In the genomic region with DNA sequence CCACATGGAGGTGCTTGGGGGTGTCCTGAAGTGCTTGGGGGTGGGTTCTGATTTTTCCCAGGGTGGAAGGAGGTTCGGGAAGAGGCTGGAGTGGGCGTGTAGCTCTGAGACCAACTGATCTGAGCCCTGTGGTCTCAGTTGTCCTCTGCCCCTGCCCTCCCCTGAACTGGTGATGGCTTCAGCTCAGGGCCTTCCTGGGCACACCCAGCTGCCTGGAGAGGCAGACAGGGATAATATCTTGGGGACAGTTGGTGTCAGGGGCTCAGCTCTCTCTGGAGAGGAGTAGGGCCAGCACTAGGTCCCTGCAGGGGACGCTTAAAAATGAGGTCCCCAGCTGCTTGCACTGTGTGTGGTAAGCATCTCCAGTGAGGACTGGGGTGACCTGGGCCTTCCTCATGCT, we compare ENCODE assay signal across 8 mouse cellular contexts. TPM values are rescaled to one million over a fixed set of nuclear protein-coding genes. Genes with fewer than 3 reads are reported as not detected.
DNase-seq lines count a peak whose midpoint lies in the region; ATAC-seq lines count a peak whose summit lies in the region.

No protein-coding gene starts in this region.

- H3K4me2 ChIP-seq in kidney, embryonic 14.5 days (replicated peaks; ENCODE audit: low read depth, low read length) = no peak overlapping the region
- peak overlapping the region; percentile 2; the same call in 1 of the 2 replicates for H3K4me2 ChIP-seq in hindbrain, embryonic 14.5 days (replicated peaks)

- peaks cover 23% of the 10 kb centered on the region for H3K36me3 ChIP-seq in kidney, embryonic 14.5 days (ENCODE audit: control insufficient read depth, insufficient read depth, low read length)
- H3K36me3 ChIP-seq in embryonic facial prominence, embryonic 10.5 days (replicated peaks) = peaks cover 27% of the 10 kb centered on the region
- H3K36me3 ChIP-seq in hindbrain, embryonic 14.5 days (replicated peaks; ENCODE audit: control insufficient read depth, insufficient read depth) = peaks cover 22% of the 10 kb centered on the region

- H3K4me3 ChIP-seq in kidney, embryonic 14.5 days (ENCODE audit: low read length) = no peak overlapping the region
- peak overlapping the region; percentile 34 for H3K4me3 ChIP-seq in embryonic facial prominence, embryonic 10.5 days
- no peak overlapping the region for H3K4me3 ChIP-seq in hindbrain, embryonic 14.5 days (replicated peaks; ENCODE audit: low read length)

- H3K9ac ChIP-seq in kidney, embryonic 14.5 days (ENCODE audit: low read depth, low read length) = peak overlapping the region; percentile 34; the same call in 1 of the 2 replicates
- peak overlapping the region; percentile 26; the same call in 1 of the 2 replicates for H3K9ac ChIP-seq in hindbrain, embryonic 14.5 days

- no peak for ATAC-seq in kidney, embryonic 14.5 days (ENCODE audit: low FRiP score, low TSS enrichment)
- no peak for ATAC-seq in hindbrain, embryonic 14.5 days (ENCODE audit: low FRiP score)
- ATAC-seq in megakaryocyte-erythroid progenitor cell, adult 5-6 weeks (replicated peaks; ENCODE audit: low FRiP score, low TSS enrichment, poor library complexity, severe bottlenecking) = peak; percentile 31
- no peak for ATAC-seq in inflammation-experienced regulatory T-cells, adult 6 months

- H3K4me1 ChIP-seq in kidney, embryonic 14.5 days (ENCODE audit: control insufficient read depth, insufficient read depth, low read length) = peaks cover 18% of the 10 kb centered on the region
- peaks cover 55% of the 10 kb centered on the region for H3K4me1 ChIP-seq in embryonic facial prominence, embryonic 10.5 days
- peaks cover 25% of the 10 kb centered on the region for H3K4me1 ChIP-seq in hindbrain, embryonic 14.5 days (replicated peaks; ENCODE audit: control insufficient read depth, insufficient read depth, low read length)

- H3K27ac ChIP-seq in kidney, embryonic 14.5 days (ENCODE audit: low read depth, low read length) = no peak overlapping the region
- peak overlapping the region; percentile 76 for H3K27ac ChIP-seq in embryonic facial prominence, embryonic 10.5 days (replicated peaks)
- H3K27ac ChIP-seq in hindbrain, embryonic 14.5 days = 0 out of 2 replicates have a peak overlapping the region, but pooled peaks have one; percentile 22

- H3K27me3 ChIP-seq in kidney, embryonic 14.5 days (ENCODE audit: control insufficient read depth, insufficient read depth, low read length) = no peaks in the 10 kb centered on the region
- H3K27me3 ChIP-seq in embryonic facial prominence, embryonic 10.5 days (replicated peaks; ENCODE audit: low read depth, poor library complexity, severe bottlenecking) = no peaks in the 10 kb centered on the region
- no peaks in the 10 kb centered on the region for H3K27me3 ChIP-seq in hindbrain, embryonic 14.5 days (ENCODE audit: control insufficient read depth, insufficient read depth, low read length)

- no peak for DNase-seq in kidney, postnatal 14 days
- DNase-seq in embryonic facial prominence, embryonic 10.5 days (ENCODE audit: low spot score) = no peak
- DNase-seq in hindbrain, embryonic 14.5 days (ENCODE audit: low spot score) = no peak
- DNase-seq in gastrocnemius, adult 18-20 months (ENCODE audit: low spot score) = no peak
- no peak for DNase-seq in layer of hippocampus, adult 8-10 months (ENCODE audit: low spot score in 2 of 2)

- 63% methylated on average over 3 of the region's 3 CpGs for WGBS in kidney, embryonic 14.5 days
- WGBS in embryonic facial prominence, embryonic 10.5 days = 42% methylated on average over 3 of the region's 3 CpGs
- WGBS in hindbrain, embryonic 14.5 days = 52% methylated on average over 3 of the region's 3 CpGs

- no peaks in the 10 kb centered on the region for H3K9me3 ChIP-seq in kidney, embryonic 14.5 days (ENCODE audit: control insufficient read depth, low read length)
- no peaks in the 10 kb centered on the region for H3K9me3 ChIP-seq in embryonic facial prominence, embryonic 10.5 days
- H3K9me3 ChIP-seq in hindbrain, embryonic 14.5 days (ENCODE audit: control insufficient read depth, low read length) = no peaks in the 10 kb centered on the region

RNA-seq across cellular contexts. Expression of gene Sppl2b, which starts 2.8 kb away (rescaled TPM):
- 27.2 and 35.1 TPM in 2 replicates for polyA plus RNA-seq in kidney, embryonic 14.5 days (2014; fragmentation: Nextera tagmentation; extraction: Ambion mirVana)
- polyA plus RNA-seq in embryonic facial prominence, embryonic 10.5 days (2016; fragmentation: Nextera tagmentation; extraction: Ambion mirVana) = 45.2 and 45.3 TPM in 2 replicates
- 69.3 and 70.3 TPM in 2 replicates for polyA plus RNA-seq in hindbrain, embryonic 14.5 days (2014; fragmentation: Nextera tagmentation; extraction: Ambion mirVana)
- total RNA-seq in megakaryocyte-erythroid progenitor cell, adult 5-6 weeks (2014; fragmentation: Nextera tagmentation) = 116 and 117 TPM in 2 replicates
- 45.6 and 65.4 TPM in 2 replicates for total RNA-seq in megakaryocyte-erythroid progenitor cell, adult 5-6 weeks (2017)
- total RNA-seq in gastrocnemius, adult 18-20 months (2021) = 10 to 100 TPM; 12.4 to 12.6 TPM
- total RNA-seq in layer of hippocampus, adult 8-10 months (2022) = 10 to 100 TPM; 53.9 to 68.2 (median 59.3) TPM
- polyA plus RNA-seq in inflammation-experienced regulatory T-cells, adult 6 months (2017; shearing (Covaris generic)) = 10 to 100 TPM in 2 of 3 experiments, 1 to 10 TPM in 1; 9.6 to 15.0 (median 12.1) TPM

RNA-seq across cellular contexts. Expression of gene Lsm7, which starts 2.8 kb away (rescaled TPM):
- polyA plus RNA-seq in kidney, embryonic 14.5 days (2014; fragmentation: Nextera tagmentation; extraction: Ambion mirVana) = 365 and 431 TPM in 2 replicates
- 364 TPM in 2 replicates for polyA plus RNA-seq in embryonic facial prominence, embryonic 10.5 days (2016; fragmentation: Nextera tagmentation; extraction: Ambion mirVana)
- 241 and 287 TPM in 2 replicates for polyA plus RNA-seq in hindbrain, embryonic 14.5 days (2014; fragmentation: Nextera tagmentation; extraction: Ambion mirVana)
- 291 and 326 TPM in 2 replicates for total RNA-seq in megakaryocyte-erythroid progenitor cell, adult 5-6 weeks (2014; fragmentation: Nextera tagmentation)
- 401 and 445 TPM in 2 replicates for total RNA-seq in megakaryocyte-erythroid progenitor cell, adult 5-6 weeks (2017)
- total RNA-seq in gastrocnemius, adult 18-20 months (2021) = 10 to 100 TPM; 12.6 to 14.7 TPM
- total RNA-seq in layer of hippocampus, adult 8-10 months (2022) = 10 to 100 TPM; 42.1 to 61.3 (median 57.5) TPM
- 100 to 1,000 TPM; 144 to 210 (median 202) TPM for polyA plus RNA-seq in inflammation-experienced regulatory T-cells, adult 6 months (2017; shearing (Covaris generic))

RNA-seq across cellular contexts. Expression of gene Tmprss9, which starts 13.8 kb away (rescaled TPM):
- polyA plus RNA-seq in kidney, embryonic 14.5 days (2014; fragmentation: Nextera tagmentation; extraction: Ambion mirVana) = 0.08 and 0.10 TPM in 2 replicates
- 0.06 and 0.10 TPM in 2 replicates for polyA plus RNA-seq in embryonic facial prominence, embryonic 10.5 days (2016; fragmentation: Nextera tagmentation; extraction: Ambion mirVana)
- polyA plus RNA-seq in hindbrain, embryonic 14.5 days (2014; fragmentation: Nextera tagmentation; extraction: Ambion mirVana) = 0.09 and 0.17 TPM in 2 replicates
- 0.22 TPM in 1 of 2 replicates, not detected in the other for total RNA-seq in megakaryocyte-erythroid progenitor cell, adult 5-6 weeks (2014; fragmentation: Nextera tagmentation)
- total RNA-seq in megakaryocyte-erythroid progenitor cell, adult 5-6 weeks (2017) = not detected in 2 replicates
- total RNA-seq in gastrocnemius, adult 18-20 months (2021) = not detected
- under 1 TPM; 0.35 to 0.66 (median 0.46) TPM for total RNA-seq in layer of hippocampus, adult 8-10 months (2022)
- polyA plus RNA-seq in inflammation-experienced regulatory T-cells, adult 6 months (2017; shearing (Covaris generic)) = not detected

RNA-seq across cellular contexts. Expression of gene Lingo3, which starts 14.0 kb away (rescaled TPM):
- 0.17 and 0.97 TPM in 2 replicates for polyA plus RNA-seq in kidney, embryonic 14.5 days (2014; fragmentation: Nextera tagmentation; extraction: Ambion mirVana)
- polyA plus RNA-seq in embryonic facial prominence, embryonic 10.5 days (2016; fragmentation: Nextera tagmentation; extraction: Ambion mirVana) = 1.3 and 1.6 TPM in 2 replicates
- polyA plus RNA-seq in hindbrain, embryonic 14.5 days (2014; fragmentation: Nextera tagmentation; extraction: Ambion mirVana) = 9.9 and 14.3 TPM in 2 replicates
- 1.6 TPM in 1 of 2 replicates, not detected in the other for total RNA-seq in megakaryocyte-erythroid progenitor cell, adult 5-6 weeks (2014; fragmentation: Nextera tagmentation)
- total RNA-seq in megakaryocyte-erythroid progenitor cell, adult 5-6 weeks (2017) = not detected in 2 replicates
- 10 to 100 TPM in 1 of 2 experiments, 1 to 10 TPM in 1; 8.3 to 12.6 TPM for total RNA-seq in gastrocnemius, adult 18-20 months (2021)
- 10 to 100 TPM; 33.4 to 44.0 (median 40.3) TPM for total RNA-seq in layer of hippocampus, adult 8-10 months (2022)
- not detected for polyA plus RNA-seq in inflammation-experienced regulatory T-cells, adult 6 months (2017; shearing (Covaris generic))

RNA-seq across cellular contexts. Expression of gene Oaz1, which starts 31.4 kb away (rescaled TPM):
- 1,867 and 1,944 TPM in 2 replicates for polyA plus RNA-seq in kidney, embryonic 14.5 days (2014; fragmentation: Nextera tagmentation; extraction: Ambion mirVana)
- 2,205 and 2,316 TPM in 2 replicates for polyA plus RNA-seq in embryonic facial prominence, embryonic 10.5 days (2016; fragmentation: Nextera tagmentation; extraction: Ambion mirVana)
- polyA plus RNA-seq in hindbrain, embryonic 14.5 days (2014; fragmentation: Nextera tagmentation; extraction: Ambion mirVana) = 1,195 and 1,204 TPM in 2 replicates
- total RNA-seq in megakaryocyte-erythroid progenitor cell, adult 5-6 weeks (2014; fragmentation: Nextera tagmentation) = 1,436 and 1,526 TPM in 2 replicates
- 220 and 353 TPM in 2 replicates for total RNA-seq in megakaryocyte-erythroid progenitor cell, adult 5-6 weeks (2017)
- 100 to 1,000 TPM; 698 to 770 TPM for total RNA-seq in gastrocnemius, adult 18-20 months (2021)
- total RNA-seq in layer of hippocampus, adult 8-10 months (2022) = 100 to 1,000 TPM; 475 to 520 (median 506) TPM
- 1,000 to 10,000 TPM; 1,680 to 2,431 (median 2,240) TPM for polyA plus RNA-seq in inflammation-experienced regulatory T-cells, adult 6 months (2017; shearing (Covaris generic))
